Mouse (Mus musculus) heart, embryonic 16.5 days (tissue): Measurements from ENCODE around the gene Fbxl8. TPM values are rescaled to one million over a fixed set of nuclear protein-coding genes. Genes with fewer than 3 reads are reported as not detected.

Experiments used
- ATAC-seq: fragments of 200-750 bp; cut with Nextera tagmentation; replicated peaks from 2 replicates; pipeline ENCODE4 v1.8.0; 2017; ENCODE audit warnings: moderate number of reproducible peaks; ENCODE audit not compliant: insufficient read depth, low FRiP score; ENCODE audit errors: extremely low read depth
- H3K27ac ChIP-seq: fragments of 300-500 bp; sonication (generic); 2 replicates; pipeline ENCODE4 v1.5.1; 2014; ENCODE audit warnings: mild to moderate bottlenecking, low read length, control low read depth, moderate library complexity
- H3K27me3 ChIP-seq: fragments of 300-500 bp; sonication (generic); 2 replicates; pipeline ENCODE4 v1.6.1; 2014; ENCODE audit warnings: low read length, mixed read lengths; ENCODE audit not compliant: control insufficient read depth, insufficient read depth
- H3K36me3 ChIP-seq: fragments of 300-500 bp; sonication (generic); 2 replicates; pipeline ENCODE4 v1.6.1; 2014; ENCODE audit not compliant: control insufficient read depth, insufficient read depth
- H3K4me1 ChIP-seq: fragments of 300-500 bp; sonication (generic); 2 replicates; pipeline ENCODE4 v1.6.1; 2014; ENCODE audit warnings: low read length, mixed read lengths; ENCODE audit not compliant: control insufficient read depth, insufficient read depth
- H3K4me2 ChIP-seq: fragments of 300-500 bp; sonication (generic); 2 replicates; pipeline ENCODE4 v1.6.1; 2014; ENCODE audit warnings: low read depth, mild to moderate bottlenecking, control low read depth, low read length
- H3K4me3 ChIP-seq: fragments of 300-500 bp; sonication (generic); 2 replicates; pipeline ENCODE4 v1.5.1; 2014; ENCODE audit warnings: mild to moderate bottlenecking, control low read depth, low read length
- H3K9ac ChIP-seq: fragments of 300-500 bp; sonication (generic); 2 replicates; pipeline ENCODE4 v1.6.1; 2014; ENCODE audit warnings: low read length, control low read depth
- H3K9me3 ChIP-seq: fragments of 300-500 bp; sonication (generic); replicated peaks from 2 replicates; pipeline ENCODE4 v1.6.1; 2016; ENCODE audit warnings: low read length; ENCODE audit not compliant: control insufficient read depth
- WGBS: fragments of 180-500 bp; shearing (Covaris S2); extraction: QIAGEN DNeasy Blood & Tissue Kit; methylation state at CpG from one replicate; pipeline ENCODE4 v1.1.7; 2014; 5-methylcytosine and 5-hydroxymethylcytosine counted together
- polyA plus RNA-seq: library from polyadenylated mRNA; unstranded; fragments of >200 nt; fragmentation: Nextera tagmentation; extraction: Ambion mirVana; gene quantifications from 2 replicates; pipeline ENCODE4 v1.2.1, GENCODE M21; 2015

The Fbxl8 gene
- polyA plus RNA-seq, 1 experiment from 2014 or later = 5.0 TPM

- Histone ChIP-seq H3K4me1 (peaks cover 32% of the 10 kb centered on the region), H3K4me3 (no peak overlapping the region), H3K36me3 (no peaks in the 10 kb centered on the region), H3K4me2 (no peak overlapping the region), H3K9me3 (no peaks in the 10 kb centered on the region), H3K27ac (no peak overlapping the region), H3K9ac (no peak overlapping the region), H3K27me3 (peaks cover 48% of the 10 kb centered on the region)
- no peak for ATAC-seq
- WGBS = 51% methylated on average over 13 of the region's 13 CpGs
Observed at GRCm38 (mm10) chr8:105266775-105267174, 2.3 kb downstream of the Fbxl8 start.

GRCm38 (mm10) chr8:105268342-105269074 lies 4.1 kb downstream of the Fbxl8 start:
- H3K4me1 ChIP-seq = peaks cover 32% of the 10 kb centered on the region
- H3K9ac ChIP-seq = peak overlapping the region; percentile 71
- no peak overlapping the region for H3K27ac ChIP-seq
- no peaks in the 10 kb centered on the region for H3K36me3 ChIP-seq
- peak overlapping the region; percentile 58 for H3K4me3 ChIP-seq
- no peaks in the 10 kb centered on the region for H3K9me3 ChIP-seq
- 0 out of 2 replicates have a peak, but pooled peaks have one; percentile 1 for ATAC-seq
- 5% methylated on average over 65 of the region's 65 CpGs for WGBS
- peaks cover 61% of the 10 kb centered on the region for H3K27me3 ChIP-seq
- H3K4me2 ChIP-seq = peak overlapping the region; percentile 93

- Histone ChIP-seq H3K36me3 (no peaks in the 10 kb centered on the region), H3K27me3 (peaks cover 63% of the 10 kb centered on the region), H3K9ac (peak overlapping the region; percentile 71), H3K4me2 (peak overlapping the region; percentile 93), H3K4me3 (peak overlapping the region; percentile 58), H3K4me1 (peaks cover 29% of the 10 kb centered on the region), H3K9me3 (no peaks in the 10 kb centered on the region), H3K27ac (no peak overlapping the region)
- 10% methylated on average over 10 of the region's 10 CpGs for WGBS
- peak; percentile 12; the same call in 1 of the 2 replicates for ATAC-seq
Observed at GRCm38 (mm10) chr8:105269075-105269458, 4.6 kb downstream of the Fbxl8 start.

- Histone ChIP-seq H3K27ac (no peak within 1 kb of the TSS), H3K4me2 (peak within 1 kb of the TSS; percentile 93), H3K4me3 (peak within 1 kb of the TSS; percentile 58), H3K27me3 (peaks cover 67% of the 10 kb centered on the region), H3K36me3 (no peaks in the 10 kb centered on the region), H3K9ac (peak within 1 kb of the TSS; percentile 71), H3K4me1 (peaks cover 29% of the 10 kb centered on the region), H3K9me3 (no peaks in the 10 kb centered on the region)
- WGBS = 2% methylated on average over 42 of the region's 42 CpGs
- ATAC-seq = peak; percentile 20; the same call in 1 of the 2 replicates
Observed at GRCm38 (mm10) chr8:105269461-105269947, 5.1 kb downstream of the Fbxl8 start, which contains the start of gene Hsf4. Hsf4 (plus strand) TSS chr8:105269801.

GRCm38 (mm10) chr8:105270101-105270915 lies 5.9 kb downstream of the Fbxl8 start:
- Histone ChIP-seq H3K9me3 (no peaks in the 10 kb centered on the region), H3K4me1 (peaks cover 24% of the 10 kb centered on the region), H3K4me3 (peak overlapping the region; percentile 58), H3K27me3 (peaks cover 75% of the 10 kb centered on the region), H3K36me3 (no peaks in the 10 kb centered on the region), H3K4me2 (peak overlapping the region; percentile 93), H3K27ac (no peak overlapping the region), H3K9ac (peak overlapping the region; percentile 71)
- 6% methylated on average over 39 of the region's 39 CpGs for WGBS
- no peak for ATAC-seq

GRCm38 (mm10) chr8:105270916-105271186 lies 6.4 kb downstream of the Fbxl8 start:
- Histone ChIP-seq H3K27me3 (peaks cover 81% of the 10 kb centered on the region), H3K36me3 (no peaks in the 10 kb centered on the region), H3K9me3 (no peaks in the 10 kb centered on the region), H3K9ac (no peak overlapping the region), H3K4me1 (peaks cover 29% of the 10 kb centered on the region), H3K4me3 (no peak overlapping the region), H3K27ac (no peak overlapping the region), H3K4me2 (0 out of 2 replicates have a peak overlapping the region, but pooled peaks have one; percentile 93)
- 6% methylated on average over 11 of the region's 11 CpGs for WGBS
- no peak for ATAC-seq

- Histone ChIP-seq H3K4me3 (peak overlapping the region; percentile 47; the same call in 1 of the 2 replicates), H3K27ac (no peak overlapping the region), H3K36me3 (no peaks in the 10 kb centered on the region), H3K9ac (peak overlapping the region; percentile 63), H3K4me1 (peaks cover 9% of the 10 kb centered on the region), H3K27me3 (peaks cover 72% of the 10 kb centered on the region), H3K4me2 (peak overlapping the region; percentile 68), H3K9me3 (no peaks in the 10 kb centered on the region)
- ATAC-seq = no peak
- WGBS = 15% methylated on average over 10 of the region's 11 CpGs
Observed at GRCm38 (mm10) chr8:105275387-105275786, 10.9 kb downstream of the Fbxl8 start.

GRCm38 (mm10) chr8:105275840-105276239 lies 11.4 kb downstream of the Fbxl8 start, which contains the start of gene Nol3:
Nol3 (plus strand) TSS chr8:105276140.
- no peak for ATAC-seq
- 7% methylated on average over 10 of the region's 10 CpGs for WGBS
- peaks cover 69% of the 10 kb centered on the region for H3K27me3 ChIP-seq
- peak within 1 kb of the TSS; percentile 63 for H3K9ac ChIP-seq
- H3K9me3 ChIP-seq = no peaks in the 10 kb centered on the region
- no peak within 1 kb of the TSS for H3K27ac ChIP-seq
- peaks cover 8% of the 10 kb centered on the region for H3K4me1 ChIP-seq
- peak within 1 kb of the TSS; percentile 68 for H3K4me2 ChIP-seq
- H3K36me3 ChIP-seq = no peaks in the 10 kb centered on the region
- peak within 1 kb of the TSS; percentile 47 for H3K4me3 ChIP-seq
